ENCODE assay signal across 22 mouse cellular contexts in the genomic region with DNA sequence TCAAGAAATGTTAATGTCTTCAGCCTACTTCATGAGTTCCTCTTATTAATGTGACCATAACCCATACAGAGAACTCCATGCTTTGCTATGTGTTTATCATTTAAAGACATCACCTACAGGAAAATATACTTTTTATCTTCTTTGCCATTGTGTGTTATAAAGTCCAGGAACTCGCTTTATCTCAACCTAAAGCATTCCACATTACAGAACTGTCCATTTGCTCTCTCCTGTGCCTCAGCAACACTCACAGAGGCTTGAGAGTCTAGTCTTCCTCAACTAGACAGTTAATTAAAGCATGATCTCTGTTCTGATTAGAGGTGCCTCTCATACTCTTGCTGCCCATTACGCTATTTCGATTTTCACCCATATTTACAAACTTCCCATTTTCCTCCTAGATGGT.
"Had no signal": no experiment of that assay in that cellular context is flagged by ENCODE, and none has a peak within 500 bp of the region (broad histone marks: within the 10 kb centered on the region; RNA-seq: fewer than 3 reads in every experiment).

No protein-coding gene starts in this region.

- ATAC-seq: liver, postnatal 0 days; lung, postnatal 0 days; midbrain, embryonic 16.5 days had no signal

- H3K36me3 ChIP-seq: lung, embryonic 15.5 days; midbrain, embryonic 10.5 days; midbrain, embryonic 12.5 days; neural tube, embryonic 13.5 days; neural tube, embryonic 15.5 days had no signal

- H3K9me3 ChIP-seq: lung, embryonic 15.5 days; megakaryocyte, embryonic 14.5 days; midbrain, embryonic 10.5 days; midbrain, embryonic 12.5 days; neural tube, embryonic 13.5 days; neural tube, embryonic 15.5 days had no signal

- H3K4me1 ChIP-seq: lung, embryonic 15.5 days; megakaryocyte, embryonic 14.5 days; midbrain, embryonic 10.5 days; midbrain, embryonic 12.5 days; neural tube, embryonic 13.5 days; neural tube, embryonic 15.5 days had no signal

- H3K4me3 ChIP-seq: lung, embryonic 15.5 days; megakaryocyte, embryonic 14.5 days; midbrain, embryonic 10.5 days; midbrain, embryonic 12.5 days; myocyte; neural tube, embryonic 13.5 days; neural tube, embryonic 15.5 days had no signal

- H3K27me3 ChIP-seq: lung, embryonic 15.5 days; megakaryocyte, embryonic 14.5 days; midbrain, embryonic 12.5 days; neural tube, embryonic 13.5 days; neural tube, embryonic 15.5 days had no signal

- DNase-seq: liver, postnatal 0 days; lung, adult 2 months; lung, postnatal 14 days; lung, postnatal 36 days; midbrain, embryonic 14.5 days; retina, postnatal 1 day; right cerebral cortex, adult 18-20 months; right cerebral cortex, postnatal 25 days; right cerebral cortex, postnatal 4 days; spleen, adult 18-20 months; thymus, adult 18-20 months; thymus, postnatal 14 days; thymus, postnatal 36 days had no signal
